Mouse (Mus musculus) liver, embryonic 14.5 days (tissue): Measurements from ENCODE around the gene Nme1.

Experiments
- CTCF ChIP-seq: IDR thresholded peaks from 2 replicates; pipeline ENCODE4 v1.5.1; 2016; ENCODE audit warnings: antibody characterized with exemption, low read depth, control low read depth
- EP300 ChIP-seq: IDR thresholded peaks from 2 replicates; pipeline ENCODE4 v1.6.1; 2016; ENCODE audit warnings: antibody characterized with exemption, low read depth

DNA sequence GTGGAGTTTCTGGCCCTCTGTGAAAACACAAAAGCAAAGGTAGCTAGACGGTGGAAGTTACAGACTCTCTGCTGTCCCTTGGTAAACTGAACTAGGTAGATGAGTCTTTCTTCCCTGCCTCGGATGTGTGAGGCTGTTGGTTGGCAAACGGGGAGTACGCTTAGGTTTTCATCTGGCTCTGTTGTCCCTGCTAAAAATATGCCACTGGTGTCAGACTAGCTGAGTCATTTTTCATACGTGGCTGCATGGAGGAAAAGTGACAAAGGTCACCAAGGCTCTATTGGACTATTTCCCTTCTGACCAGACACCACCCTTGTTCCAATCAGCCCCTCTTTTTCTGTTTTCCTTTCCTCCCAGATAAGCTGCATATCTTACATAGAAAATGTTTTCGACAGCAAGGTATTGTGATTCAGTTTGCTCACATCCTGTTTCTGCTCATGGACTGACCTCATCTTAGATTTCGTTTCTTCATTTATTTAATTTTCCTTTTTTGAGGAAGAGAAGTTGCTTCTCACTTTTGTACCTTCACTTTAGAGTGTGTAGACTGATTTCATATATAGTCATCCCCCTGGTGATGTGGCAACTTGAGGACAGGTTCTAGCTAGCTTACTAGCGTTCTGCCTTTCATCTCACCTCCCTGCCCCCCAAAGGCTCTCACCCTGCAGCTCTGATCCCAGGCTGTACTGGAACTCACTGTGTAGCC, 19.5 kb upstream of the Nme1 start:
- TF ChIP-seq CTCF (no peak), EP300 (no peak)
